Mouse (Mus musculus) embryo, embryonic 10.5 days (tissue): Measurements from ENCODE around the gene Sept10.

ENCODE experiments used
- DNase-seq: peaks from one replicate; pipeline ENCODE4 v3.0.0-alpha.2; 2015; ENCODE audit warnings: low spot score

The Sept10 gene

GRCm38 (mm10) chr10:59221473-59222270, at the start of gene Sept10, which contains the start of gene Sowahc:
Gene Sept10 (minus strand): TSS chr10:59221847.
Gene Sowahc (plus strand): TSS chr10:59221953.
- peak; percentile 97 for DNase-seq

- DNase-seq: no peak
Measured at GRCm38 (mm10) chr10:59268754-59269153, 47.1 kb upstream of the Sept10 start.

- DNase-seq: no peak
Measured at GRCm38 (mm10) chr10:59268109-59268508, 46.5 kb upstream of the Sept10 start.

GRCm38 (mm10) chr10:59267275-59267674, 45.6 kb upstream of the Sept10 start:
- DNase-seq: no peak

- DNase-seq: no peak
Measured at GRCm38 (mm10) chr10:59266097-59266496, 44.5 kb upstream of the Sept10 start.

- DNase-seq: no peak
Measured at GRCm38 (mm10) chr10:59265674-59266073, 44.0 kb upstream of the Sept10 start.

GRCm38 (mm10) chr10:59265067-59265466, 43.4 kb upstream of the Sept10 start:
- DNase-seq: no peak

- DNase-seq: no peak
Measured at GRCm38 (mm10) chr10:59262979-59263378, 41.3 kb upstream of the Sept10 start.

GRCm38 (mm10) chr10:59262021-59262420, 40.4 kb upstream of the Sept10 start:
- DNase-seq: no peak

GRCm38 (mm10) chr10:59261603-59262002, 40.0 kb upstream of the Sept10 start:
- DNase-seq: no peak

- DNase-seq: no peak
Measured at GRCm38 (mm10) chr10:59259572-59259971, 37.9 kb upstream of the Sept10 start.

GRCm38 (mm10) chr10:59256533-59256932, 34.9 kb upstream of the Sept10 start:
- DNase-seq: no peak

GRCm38 (mm10) chr10:59253541-59254079, 32.0 kb upstream of the Sept10 start:
- no peak for DNase-seq

- DNase-seq: no peak
Measured at GRCm38 (mm10) chr10:59252396-59252795, 30.7 kb upstream of the Sept10 start.

- no peak for DNase-seq
Measured at GRCm38 (mm10) chr10:59251980-59252379, 30.3 kb upstream of the Sept10 start.

- DNase-seq: no peak
Measured at GRCm38 (mm10) chr10:59250679-59251078, 29.0 kb upstream of the Sept10 start.

GRCm38 (mm10) chr10:59249531-59249930, 27.9 kb upstream of the Sept10 start:
- no peak for DNase-seq

GRCm38 (mm10) chr10:59241141-59241541, 19.5 kb upstream of the Sept10 start:
- no peak for DNase-seq

GRCm38 (mm10) chr10:59237757-59238156, 16.1 kb upstream of the Sept10 start:
- no peak for DNase-seq

GRCm38 (mm10) chr10:59236486-59236885, 14.8 kb upstream of the Sept10 start:
- no peak for DNase-seq

GRCm38 (mm10) chr10:59235847-59236246, 14.2 kb upstream of the Sept10 start:
- no peak for DNase-seq

GRCm38 (mm10) chr10:59235227-59235626, 13.6 kb upstream of the Sept10 start:
- DNase-seq: no peak

GRCm38 (mm10) chr10:59229205-59229820, 7.7 kb upstream of the Sept10 start:
- no peak for DNase-seq
